Mouse (Mus musculus): ENCODE measurements at regions not wholly inside any gene's neighbourhood (a gene's known extent, or its start where the extent isn't known, plus 50 kb on each side); places are given as distances from the start of the nearest gene placed in this dataset.

- no peak for DNase-seq (ENCODE audit: low spot score)
These were observed 60.0 kb downstream of the Syf2 start for GRCm38 (mm10) chr4:134990651-134991050.

DNA sequence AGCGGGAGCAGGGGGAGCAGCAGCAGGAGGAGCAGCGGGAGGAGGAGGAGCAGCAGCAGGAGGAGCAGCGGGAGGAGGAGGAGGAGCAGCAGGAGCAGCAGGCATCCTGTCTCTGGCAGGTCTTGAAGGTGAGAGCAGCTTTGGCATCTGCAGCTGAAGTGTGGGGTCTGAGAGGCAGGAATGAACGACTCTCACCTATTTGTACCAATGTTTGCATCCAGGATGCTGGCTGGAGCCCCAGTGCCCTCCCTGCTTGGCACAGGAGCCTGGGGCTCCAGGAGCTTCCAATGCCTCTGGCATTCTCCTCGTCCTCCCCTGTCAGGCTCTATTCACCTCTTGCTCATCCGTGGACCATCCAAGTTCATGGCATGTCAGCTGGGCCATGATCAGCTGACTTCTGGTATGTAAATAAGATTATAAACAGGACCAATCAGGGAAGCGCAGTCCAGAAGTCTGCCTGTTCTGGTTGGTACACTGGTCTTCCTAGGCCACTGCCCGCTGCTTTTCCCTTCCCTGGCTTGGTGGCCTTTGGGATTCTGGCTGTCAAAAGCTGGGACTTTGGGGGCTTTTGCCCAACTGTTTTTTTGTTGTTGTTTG lies 62.9 kb downstream of the Syf2 start:
- no peak for DNase-seq (ENCODE audit: low spot score)

DNA sequence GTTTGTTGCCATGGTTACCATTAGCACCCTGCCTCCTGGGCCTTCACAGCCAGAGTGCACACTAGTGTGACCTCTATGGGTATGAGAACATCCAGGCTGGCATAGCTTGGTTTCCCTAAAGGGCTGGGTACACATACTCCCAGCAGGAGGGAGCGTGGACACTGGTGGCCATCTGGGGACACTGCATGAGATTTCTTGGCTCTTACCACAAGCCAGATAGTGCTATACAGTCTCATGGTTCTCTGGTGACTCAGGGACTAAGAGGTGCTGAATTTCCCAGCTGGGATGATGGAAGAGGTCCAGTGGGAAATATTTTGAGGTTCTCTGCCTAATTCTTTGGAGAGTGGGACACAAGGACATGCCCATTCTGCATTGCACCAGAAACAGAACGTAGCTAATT lies 63.5 kb downstream of the Syf2 start:
- peak; percentile 28 for DNase-seq (ENCODE audit: low spot score)

- DNase-seq (ENCODE audit: low spot score) = no peak
These were observed 64.0 kb downstream of the Syf2 start for GRCm38 (mm10) chr4:134994648-134995047.

DNA sequence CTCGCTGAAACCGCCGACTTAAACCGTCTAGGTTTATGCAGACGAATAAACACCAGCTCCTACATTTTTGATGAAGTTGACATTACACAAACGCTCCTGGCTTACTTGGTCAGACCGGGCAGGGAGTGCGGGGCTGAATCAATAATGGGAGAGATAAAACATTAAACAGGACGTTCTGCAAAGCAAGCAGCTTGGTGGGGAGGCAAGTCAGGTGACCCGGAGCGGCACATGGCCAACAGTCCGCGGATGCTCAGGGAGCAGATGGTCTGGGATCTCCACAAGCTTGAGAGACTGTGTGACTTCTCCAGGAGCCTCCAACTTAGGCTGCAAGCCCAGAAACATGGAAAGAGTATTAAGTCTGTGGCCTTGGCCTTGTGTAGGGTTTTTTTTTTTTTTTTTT lies 64.4 kb downstream of the Syf2 start:
- no peak for DNase-seq (ENCODE audit: low spot score)

DNA sequence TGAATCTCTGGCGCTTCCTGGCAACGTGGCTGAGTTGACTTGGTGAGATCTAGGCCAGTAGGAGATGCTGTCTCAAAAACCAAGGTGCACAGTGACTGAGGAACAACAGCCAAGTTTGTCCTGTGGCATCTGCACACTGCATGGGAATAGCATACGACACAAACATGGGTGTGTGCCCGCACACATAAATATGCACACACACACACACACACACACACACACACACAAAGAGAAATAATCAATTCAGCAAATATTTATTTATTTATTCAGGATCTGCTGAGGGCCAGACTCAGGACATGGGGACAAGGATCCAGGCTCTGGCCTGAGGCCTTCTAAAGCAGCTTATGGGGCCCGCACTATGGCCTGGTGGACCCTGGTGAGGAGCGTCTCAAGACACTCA lies 65.4 kb downstream of the Syf2 start:
- no peak for DNase-seq (ENCODE audit: low spot score)

DNA sequence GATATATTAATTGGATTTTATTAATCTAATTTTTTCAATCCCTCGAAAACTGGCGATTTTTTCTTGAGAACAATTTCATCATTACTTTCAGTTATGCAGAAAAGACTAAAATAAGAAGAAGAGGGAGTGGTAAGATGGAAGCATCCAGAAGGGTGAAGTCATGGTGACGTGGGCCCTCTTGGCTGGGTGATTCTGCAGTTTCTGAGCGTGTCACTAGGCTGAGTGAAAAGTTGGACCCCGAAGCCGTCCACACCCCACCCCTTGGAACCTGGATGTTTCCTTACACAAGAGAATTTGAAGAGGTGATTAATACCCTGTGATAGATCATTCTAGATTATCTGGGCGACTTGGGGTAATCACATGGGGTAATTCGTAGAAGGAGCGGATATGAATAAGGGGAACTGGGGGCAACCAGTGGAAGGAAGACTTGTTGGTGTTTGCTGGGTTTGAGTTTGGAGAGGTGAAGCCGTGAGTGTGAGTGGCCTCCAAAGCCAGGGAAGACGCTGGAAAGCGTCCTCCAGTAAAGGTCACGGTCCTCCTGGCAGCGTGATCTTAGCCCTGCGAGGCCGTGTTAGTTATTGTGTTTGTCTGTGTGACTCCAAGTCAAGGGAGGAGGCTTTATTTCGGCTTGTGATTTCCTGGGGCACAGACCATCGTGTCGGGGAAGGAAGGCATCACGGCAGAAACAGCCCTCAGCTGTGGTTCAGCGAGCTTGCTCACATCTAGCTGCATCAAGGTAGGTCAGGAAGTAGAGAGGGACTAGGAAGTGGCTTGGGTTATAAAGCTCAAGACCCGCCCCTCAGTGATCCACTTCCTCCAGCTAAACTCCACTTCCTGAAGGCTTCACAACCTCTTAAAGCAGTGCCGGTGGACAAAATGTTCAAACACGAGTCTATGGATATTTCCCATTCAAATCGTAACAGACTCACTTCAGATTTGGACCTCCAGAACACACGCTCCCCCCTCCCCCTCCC lies 67.0 kb downstream of the Syf2 start:
- DNase-seq (ENCODE audit: low spot score) = no peak

GRCm38 (mm10) chr4:134998928-134999658 lies 68.4 kb downstream of the Syf2 start:
- peak; percentile 30 for DNase-seq (ENCODE audit: low spot score)

DNA sequence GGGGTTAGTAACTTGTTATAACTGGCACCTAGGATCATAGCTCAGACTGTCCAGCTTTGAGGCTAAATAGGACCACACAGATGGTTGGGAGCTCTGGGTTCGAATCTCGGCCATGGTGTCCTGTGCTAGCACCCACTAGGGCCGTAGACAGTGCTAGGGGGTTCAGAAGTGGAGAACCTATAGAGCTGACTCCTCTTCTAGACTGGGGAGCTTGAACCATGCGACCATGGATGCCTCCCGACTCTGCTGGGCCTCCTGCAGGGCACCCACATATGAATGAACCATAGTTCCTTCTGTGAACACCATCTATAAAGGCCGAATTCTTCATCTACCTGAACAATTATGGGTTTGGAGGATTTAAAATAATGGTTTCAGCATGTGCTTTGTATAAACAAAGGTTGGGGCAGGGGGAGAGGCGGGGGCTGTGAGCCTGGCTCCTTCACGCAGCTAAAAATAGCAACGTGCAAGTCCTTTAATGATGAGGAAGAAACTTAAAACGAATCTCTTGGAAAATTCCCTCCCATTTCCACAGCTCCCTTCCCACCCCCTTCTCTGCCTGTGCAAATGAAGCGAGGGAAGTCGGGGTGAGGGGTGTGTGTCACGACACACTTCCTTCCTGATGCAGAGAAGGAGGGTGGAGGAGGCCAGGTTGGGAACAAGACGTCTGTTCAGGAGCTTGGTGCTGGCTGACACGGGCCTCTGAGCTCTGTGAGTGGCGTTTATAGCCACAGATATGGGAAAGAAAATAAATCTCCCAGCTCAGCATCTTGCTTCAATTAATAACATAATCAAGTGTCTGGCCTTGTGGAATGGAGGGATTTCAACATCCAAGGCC lies 71.6 kb downstream of the Syf2 start:
- DNase-seq (ENCODE audit: low spot score) = no peak

GRCm38 (mm10) chr4:135011365-135011764 lies 80.7 kb downstream of the Syf2 start:
- no peak for DNase-seq (ENCODE audit: low spot score)

- DNase-seq (ENCODE audit: low spot score) = no peak
These were observed 82.2 kb downstream of the Syf2 start for GRCm38 (mm10) chr4:135012945-135013344.

GRCm38 (mm10) chr4:135013932-135014331 lies 83.2 kb downstream of the Syf2 start:
- no peak for DNase-seq (ENCODE audit: low spot score)

GRCm38 (mm10) chr4:135018018-135018417 lies 87.3 kb downstream of the Syf2 start:
- peak; percentile 60 for DNase-seq (ENCODE audit: low spot score)

- no peak for DNase-seq (ENCODE audit: low spot score)
These were observed 88.4 kb downstream of the Syf2 start for GRCm38 (mm10) chr4:135019120-135019519.

- DNase-seq (ENCODE audit: low spot score) = no peak
These were observed 89.7 kb downstream of the Syf2 start for GRCm38 (mm10) chr4:135020262-135020991.

DNA sequence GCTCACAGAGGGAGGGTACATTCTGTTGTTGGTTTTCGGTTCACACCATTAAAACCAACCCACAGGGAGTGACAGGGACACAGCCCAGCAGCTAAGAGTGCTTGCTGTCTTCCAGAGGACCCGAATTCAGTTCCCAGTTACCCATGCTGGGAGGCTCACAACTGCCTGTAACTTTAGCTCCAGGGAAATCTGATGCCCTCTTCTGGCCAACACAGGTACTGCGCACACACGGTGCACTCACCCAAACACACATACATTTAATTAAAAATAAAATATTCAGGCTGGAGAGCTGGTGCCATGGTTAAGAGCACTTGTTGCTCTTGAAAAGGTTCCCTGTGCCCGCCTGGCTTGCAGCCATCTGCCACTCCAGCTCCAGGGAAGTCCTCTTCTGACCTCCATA lies 92.5 kb downstream of the Syf2 start:
- DNase-seq (ENCODE audit: low spot score) = no peak

- DNase-seq (ENCODE audit: low spot score) = no peak
These were observed 94.7 kb upstream of the Runx3 start for GRCm38 (mm10) chr4:135025802-135026201.

- DNase-seq (ENCODE audit: low spot score) = no peak
These were observed 93.3 kb upstream of the Runx3 start for GRCm38 (mm10) chr4:135027136-135027535.

DNA sequence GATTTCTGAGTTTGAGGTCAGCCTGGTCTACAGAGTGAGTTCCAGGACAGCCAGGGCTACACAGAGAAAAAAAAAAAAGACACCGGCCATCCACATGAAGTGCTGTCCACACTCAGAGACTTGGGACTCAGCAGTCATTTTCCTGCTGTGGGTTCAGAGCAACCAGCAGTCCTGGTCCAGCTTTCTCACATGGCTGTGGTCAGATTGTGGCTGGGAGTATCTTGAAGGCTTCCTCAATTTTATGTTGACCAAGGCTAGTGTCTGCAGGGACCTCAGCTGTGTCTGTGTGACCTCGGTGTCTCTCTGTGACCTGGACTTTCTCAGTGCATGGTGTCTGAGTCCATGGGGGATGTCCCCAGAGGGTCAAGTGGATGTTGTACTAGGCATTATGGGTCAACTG lies 90.7 kb upstream of the Runx3 start:
- DNase-seq (ENCODE audit: low spot score) = no peak

DNA sequence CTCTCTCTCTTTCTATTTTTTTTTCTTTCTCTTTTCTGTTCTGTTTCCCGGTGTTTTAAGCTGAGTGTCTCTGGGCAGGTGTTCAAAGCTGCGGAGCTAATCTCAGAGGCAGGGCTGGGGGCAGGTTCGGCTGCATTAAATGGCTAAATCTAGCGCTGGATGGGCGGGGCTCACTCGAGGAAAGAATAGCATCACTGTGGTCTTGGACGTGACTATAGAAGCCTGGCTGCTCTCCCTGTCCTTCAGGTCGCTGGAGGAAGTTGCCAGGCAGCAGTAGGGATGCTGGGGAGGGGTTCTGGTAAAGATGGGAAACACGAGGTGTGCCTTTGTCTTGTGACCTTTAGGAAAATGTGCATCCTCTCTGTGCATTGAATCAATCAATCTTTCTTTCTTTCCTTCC lies 88.0 kb upstream of the Runx3 start:
- peak; percentile 31 for DNase-seq (ENCODE audit: low spot score)

DNA sequence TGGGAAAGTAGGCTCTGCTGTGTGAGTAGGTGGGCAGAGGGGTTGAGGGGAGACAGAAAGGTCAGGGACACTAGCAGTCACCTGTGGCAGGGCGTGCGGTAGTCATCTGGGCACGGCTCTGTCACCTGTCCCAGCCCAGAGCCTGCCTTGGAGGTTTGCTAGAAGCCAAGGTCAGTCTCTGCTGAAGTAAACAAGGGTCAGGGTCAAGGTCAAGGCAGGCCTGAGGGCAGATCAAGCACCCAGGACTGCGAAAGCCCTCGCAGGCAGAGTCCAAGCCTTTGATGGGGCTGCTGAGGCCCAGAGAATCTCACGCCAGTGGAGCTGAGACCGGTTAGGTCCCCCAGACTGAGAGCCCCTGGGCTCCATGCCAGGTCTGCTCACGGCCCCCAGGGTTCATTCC lies 87.2 kb upstream of the Runx3 start:
- DNase-seq (ENCODE audit: low spot score) = no peak
